Mouse (Mus musculus) embryonic facial prominence, embryonic 11.5 days (tissue): Measurements from ENCODE around the gene Sh3bp1. TPM values are rescaled to one million over a fixed set of nuclear protein-coding genes. Genes with fewer than 3 reads are reported as not detected.

Experiments
- ATAC-seq: fragments of 200-750 bp; cut with Nextera tagmentation; replicated peaks from 2 replicates; pipeline ENCODE4 v1.8.0; 2017; ENCODE audit warnings: low read depth; ENCODE audit not compliant: insufficient number of reproducible peaks, low FRiP score, low TSS enrichment
- DNase-seq: peaks from one replicate; pipeline ENCODE4 v3.0.0-alpha.2; 2015; ENCODE audit warnings: low spot score
- H3K27ac ChIP-seq: fragments of 300-500 bp; sonication (generic); replicated peaks from 2 replicates; pipeline ENCODE4 v1.5.1; 2014; ENCODE audit warnings: mild to moderate bottlenecking, low read depth, low read length, control low read depth
- H3K27me3 ChIP-seq: fragments of 300-500 bp; sonication (generic); 2 replicates; pipeline ENCODE4 v1.6.1; 2014; ENCODE audit warnings: mild to moderate bottlenecking, low read length, moderate library complexity, mixed read lengths; ENCODE audit not compliant: control insufficient read depth, insufficient read depth
- H3K36me3 ChIP-seq: fragments of 300-500 bp; sonication (generic); replicated peaks from 2 replicates; pipeline ENCODE4 v1.6.1; 2014; ENCODE audit warnings: low read depth, mild to moderate bottlenecking, low read length, moderate library complexity, mixed read lengths; ENCODE audit not compliant: control insufficient read depth, insufficient read depth
- H3K4me1 ChIP-seq: fragments of 300-500 bp; sonication (generic); 2 replicates; pipeline ENCODE4 v1.6.1; 2014; ENCODE audit warnings: low read length, mixed read lengths; ENCODE audit not compliant: control insufficient read depth, insufficient read depth
- H3K4me2 ChIP-seq: fragments of 300-500 bp; sonication (generic); 2 replicates; pipeline ENCODE4 v1.6.1; 2014; ENCODE audit warnings: low read depth, mild to moderate bottlenecking, control low read depth, low read length, moderate library complexity
- H3K4me3 ChIP-seq: fragments of 300-500 bp; sonication (generic); 2 replicates; pipeline ENCODE4 v1.5.1; 2014; ENCODE audit warnings: low read depth, low read length, control low read depth
- H3K9ac ChIP-seq: fragments of 300-500 bp; sonication (generic); replicated peaks from 2 replicates; pipeline ENCODE4 v1.6.1; 2014; ENCODE audit warnings: mild to moderate bottlenecking, control low read depth, low read length
- H3K9me3 ChIP-seq: fragments of 300-500 bp; sonication (generic); replicated peaks from 2 replicates; pipeline ENCODE4 v1.6.1; 2016; ENCODE audit warnings: mild to moderate bottlenecking, low read length, inconsistent platforms, mixed read lengths; ENCODE audit not compliant: control insufficient read depth
- WGBS: fragments of 180-500 bp; shearing (Covaris S2); extraction: QIAGEN DNeasy Blood & Tissue Kit; methylation state at CpG from one replicate; pipeline ENCODE4 v1.1.7; 2014; 5-methylcytosine and 5-hydroxymethylcytosine counted together
- polyA plus RNA-seq: library from polyadenylated mRNA; unstranded; fragments of >200 nt; fragmentation: Nextera tagmentation; extraction: Ambion mirVana; gene quantifications from 2 replicates; pipeline ENCODE4 v1.2.1, GENCODE M21; 2014

The Sh3bp1 gene
- polyA plus RNA-seq, 1 experiment from 2014 or later: 25.2 TPM

GRCm38 (mm10) chr15:78930192-78930706, 30.7 kb downstream of the Sh3bp1 start:
- DNase-seq (no peak), ATAC-seq (no peak)
- Histone ChIP-seq H3K4me1 (peaks cover 19% of the 10 kb centered on the region), H3K9ac (no peak overlapping the region), H3K36me3 (no peaks in the 10 kb centered on the region), H3K27ac (no peak overlapping the region), H3K27me3 (no peaks in the 10 kb centered on the region), H3K4me2 (no peak overlapping the region), H3K4me3 (no peak overlapping the region), H3K9me3 (no peaks in the 10 kb centered on the region)
- WGBS: 89% methylated on average over 6 of the region's 6 CpGs

- peaks cover 16% of the 10 kb centered on the region for H3K4me1 ChIP-seq
- no peak overlapping the region for H3K4me3 ChIP-seq
- DNase-seq (no peak), ATAC-seq (no peak)
- no peak overlapping the region for H3K9ac ChIP-seq
- 93% methylated on average over 7 of the region's 7 CpGs for WGBS
- H3K27ac ChIP-seq: no peak overlapping the region
- H3K9me3 ChIP-seq: no peaks in the 10 kb centered on the region
- H3K27me3 ChIP-seq: no peaks in the 10 kb centered on the region
- H3K4me2 ChIP-seq: no peak overlapping the region
- no peaks in the 10 kb centered on the region for H3K36me3 ChIP-seq
Observed at GRCm38 (mm10) chr15:78930801-78931426, 31.3 kb downstream of the Sh3bp1 start.

GRCm38 (mm10) chr15:78931577-78931976, 32.0 kb downstream of the Sh3bp1 start:
- WGBS: 41% methylated on average over 3 of the region's 3 CpGs
- no peak overlapping the region for H3K27ac ChIP-seq
- H3K27me3 ChIP-seq: no peaks in the 10 kb centered on the region
- H3K9me3 ChIP-seq: no peaks in the 10 kb centered on the region
- ATAC-seq: no peak
- DNase-seq: no peak
- H3K9ac ChIP-seq: no peak overlapping the region
- no peak overlapping the region for H3K4me2 ChIP-seq
- H3K36me3 ChIP-seq: no peaks in the 10 kb centered on the region
- H3K4me3 ChIP-seq: no peak overlapping the region
- H3K4me1 ChIP-seq: peaks cover 12% of the 10 kb centered on the region; the same call in 1 of the 2 replicates

- Histone ChIP-seq H3K27me3 (no peaks in the 10 kb centered on the region), H3K36me3 (peaks cover 6% of the 10 kb centered on the region), H3K9me3 (no peaks in the 10 kb centered on the region), H3K4me3 (peak within 1 kb of the TSS; percentile 56), H3K27ac (peak within 1 kb of the TSS; percentile 74), H3K4me1 (0 out of 2 replicates have a peak, but pooled peaks cover 3% of the 10 kb centered on the region), H3K9ac (peak within 1 kb of the TSS; percentile 59), H3K4me2 (peak within 1 kb of the TSS; percentile 54)
- WGBS: 0% methylated on average over 42 of the region's 42 CpGs
- peak; percentile 76 for ATAC-seq
- DNase-seq: peak; percentile 96
Observed at GRCm38 (mm10) chr15:78934784-78935320, 35.3 kb downstream of the Sh3bp1 start, which contains the start of gene Nol12. Gene Nol12, plus strand, starts transcription at chr15:78934933.

- Histone ChIP-seq H3K9ac (no peak overlapping the region; the same call in 1 of the 2 replicates), H3K27me3 (no peaks in the 10 kb centered on the region), H3K4me2 (no peak overlapping the region; the same call in 1 of the 2 replicates), H3K4me3 (no peak overlapping the region), H3K9me3 (no peaks in the 10 kb centered on the region), H3K27ac (no peak overlapping the region), H3K4me1 (0 out of 2 replicates have a peak, but pooled peaks cover 3% of the 10 kb centered on the region), H3K36me3 (peaks cover 11% of the 10 kb centered on the region)
- no peak for DNase-seq
- no peak for ATAC-seq
- 90% methylated on average over 12 of the region's 12 CpGs for WGBS
Observed at GRCm38 (mm10) chr15:78936403-78936802, 36.8 kb downstream of the Sh3bp1 start.

GRCm38 (mm10) chr15:78937311-78937710, 37.7 kb downstream of the Sh3bp1 start:
- DNase-seq (no peak), ATAC-seq (no peak)
- peaks cover 11% of the 10 kb centered on the region for H3K36me3 ChIP-seq
- no peak overlapping the region for H3K27ac ChIP-seq
- H3K9ac ChIP-seq: no peak overlapping the region
- H3K4me3 ChIP-seq: no peak overlapping the region
- 87% methylated on average over 10 of the region's 10 CpGs for WGBS
- no peak overlapping the region for H3K4me2 ChIP-seq
- no peaks in the 10 kb centered on the region for H3K27me3 ChIP-seq
- H3K9me3 ChIP-seq: no peaks in the 10 kb centered on the region
- H3K4me1 ChIP-seq: 0 out of 2 replicates have a peak, but pooled peaks cover 3% of the 10 kb centered on the region

GRCm38 (mm10) chr15:78937963-78938362, 38.4 kb downstream of the Sh3bp1 start:
- H3K36me3 ChIP-seq: peaks cover 11% of the 10 kb centered on the region
- DNase-seq: no peak

GRCm38 (mm10) chr15:78940325-78940724, 40.8 kb downstream of the Sh3bp1 start:
- no peak overlapping the region for H3K4me3 ChIP-seq
- no peak overlapping the region for H3K27ac ChIP-seq
- no peaks in the 10 kb centered on the region for H3K9me3 ChIP-seq
- peaks cover 11% of the 10 kb centered on the region for H3K36me3 ChIP-seq
- DNase-seq (no peak), ATAC-seq (no peak)
- 93% methylated on average over 13 of the region's 13 CpGs for WGBS
- no peak overlapping the region for H3K9ac ChIP-seq
- H3K4me2 ChIP-seq: no peak overlapping the region
- H3K27me3 ChIP-seq: no peaks in the 10 kb centered on the region
- peaks cover 5% of the 10 kb centered on the region for H3K4me1 ChIP-seq

More at GRCm38 (mm10) chr15:78937963-78938362, 38.4 kb downstream of the Sh3bp1 start:
- Histone ChIP-seq H3K4me2 (no peak overlapping the region), H3K4me3 (no peak overlapping the region), H3K9ac (no peak overlapping the region), H3K27me3 (no peaks in the 10 kb centered on the region), H3K9me3 (no peaks in the 10 kb centered on the region), H3K27ac (no peak overlapping the region), H3K4me1 (peaks cover 5% of the 10 kb centered on the region)
- ATAC-seq: no peak
- 98% methylated on average over 2 of the region's 2 CpGs for WGBS
